Mouse (Mus musculus) neutrophil, adult 59 days (primary cell): ENCODE data around the gene Asb1. TPM values are rescaled to one million over a fixed set of nuclear protein-coding genes. Genes with fewer than 3 reads are reported as not detected.

Experiments
- total RNA-seq, 2 experiments: library from RNA; stranded (reverse); gene quantifications; 1 replicate in 1 of 2; 2 replicates in 1 of 2; pipeline ENCODE4 v1.2.4; 2023

The Asb1 gene
- total RNA-seq: 10 to 100 TPM; 10.7 to 11.8 TPM

DNA sequence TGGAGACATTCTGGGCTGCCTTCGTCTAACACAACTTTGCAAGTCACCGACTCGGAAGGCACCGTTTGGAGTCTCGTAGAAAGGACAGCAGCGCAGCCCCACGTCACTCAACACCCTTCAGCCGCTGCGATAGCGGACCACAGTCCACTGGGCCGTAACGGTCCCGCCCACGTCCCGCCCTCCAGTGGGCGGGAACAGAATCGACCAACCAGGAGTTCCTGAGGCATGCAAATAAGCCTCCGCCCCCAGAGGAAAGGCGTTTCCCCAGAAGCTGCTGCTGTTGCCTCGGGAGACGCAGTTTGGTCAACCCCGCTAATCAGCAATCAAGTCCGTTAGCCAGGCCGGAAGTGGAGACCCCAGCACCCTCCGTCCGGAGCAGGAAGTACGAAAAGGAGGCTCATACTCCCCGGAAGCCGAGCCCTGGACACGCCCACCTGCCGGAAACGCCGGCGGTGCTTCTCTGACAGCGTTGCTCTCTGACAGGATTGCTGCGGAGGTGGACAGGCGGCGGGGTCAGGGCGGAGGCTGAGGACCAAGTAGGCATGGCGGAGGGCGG, at the start of gene Asb1:
Gene Asb1, plus strand, starts transcription at position 274 of the 556 bp plus-strand sequence.

DNA sequence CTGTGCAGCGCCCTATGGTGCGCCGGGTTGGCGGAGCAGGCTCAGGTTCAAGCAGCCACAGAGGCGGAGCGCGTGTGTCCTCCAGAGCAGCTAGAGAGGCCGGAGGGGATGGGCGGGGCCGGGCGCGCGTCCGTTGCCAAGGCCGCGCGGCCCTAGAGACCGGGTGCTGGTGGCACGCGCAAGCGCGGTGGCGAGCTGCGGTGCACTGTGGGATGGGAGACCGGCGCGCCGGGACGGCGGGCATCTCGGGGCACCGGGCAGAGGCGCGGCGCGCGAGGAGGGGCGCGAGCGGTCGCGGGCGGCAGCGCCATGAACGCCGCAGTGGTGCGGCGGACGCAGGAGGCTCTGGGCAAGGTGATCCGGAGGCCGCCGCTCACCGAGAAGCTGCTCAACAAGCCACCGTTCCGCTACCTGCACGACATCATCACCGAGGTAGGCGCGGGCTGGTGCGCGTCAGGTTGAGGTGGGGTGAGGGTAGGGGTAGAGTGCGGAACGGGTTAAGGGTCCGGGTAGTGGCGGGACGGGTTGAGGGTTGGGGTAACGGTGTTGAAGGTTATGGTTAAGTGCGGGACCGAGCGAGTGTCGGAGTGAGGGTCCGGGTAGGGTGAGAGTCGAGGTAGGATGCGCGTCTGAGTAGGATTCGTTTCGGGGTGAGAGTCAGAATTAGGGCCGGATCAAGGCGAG, 45.7 kb upstream of the Asb1 start, which contains the start of gene Traf3ip1:
Gene Traf3ip1, plus strand, starts transcription at position 191 of the 684 bp plus-strand sequence.

Other genes with a start within 250 kb of the Asb1 start
- 10 to 100 TPM; 17.9 to 23.8 TPM for gene Scly, start 242.2 kb upstream of the Asb1 start, total RNA-seq
- under 1 TPM in 1 of 2 experiments, not detected in 1; 0.09 TPM for gene Espnl, start 218.5 kb upstream of the Asb1 start, total RNA-seq
- gene Klhl30, start 189.5 kb upstream of the Asb1 start, total RNA-seq: not detected
- under 1 TPM; 0.36 to 0.53 TPM for gene Erfe, start 174.1 kb upstream of the Asb1 start, total RNA-seq
- 10 to 100 TPM; 50.3 to 58.3 TPM for gene Ilkap, start 141.7 kb upstream of the Asb1 start, total RNA-seq
- 10 to 100 TPM; 19.4 to 25.4 TPM for gene Hes6, start 126.5 kb upstream of the Asb1 start, total RNA-seq
- 10 to 100 TPM; 43.9 to 54.2 TPM for gene Per2, start 81.2 kb upstream of the Asb1 start, total RNA-seq
- 1 to 10 TPM; 1.2 to 2.6 TPM for gene Traf3ip1, start 45.9 kb upstream of the Asb1 start, total RNA-seq